Mouse (Mus musculus): ENCODE measurements at regions not wholly inside any gene's neighbourhood (a gene's known extent, or its start where the extent isn't known, plus 50 kb on each side); places are given as distances from the start of the nearest gene placed in this dataset.

GRCm38 (mm10) chr12:13094111-13094851 lies 152.6 kb upstream of the Mycn start:
- no peak for DNase-seq

GRCm38 (mm10) chr12:13085951-13086350 lies 144.2 kb upstream of the Mycn start:
- DNase-seq: no peak

GRCm38 (mm10) chr12:13085484-13085883 lies 143.8 kb upstream of the Mycn start:
- DNase-seq: no peak

- DNase-seq: peak in 1 of 2 experiments; percentile 10
Measured at GRCm38 (mm10) chr12:13083337-13084054, 141.8 kb upstream of the Mycn start.

- no peak for DNase-seq
Measured at GRCm38 (mm10) chr12:13080791-13081190, 139.1 kb upstream of the Mycn start.

GRCm38 (mm10) chr12:13079832-13080231 lies 138.1 kb upstream of the Mycn start:
- DNase-seq: no peak

- DNase-seq: no peak
Measured at GRCm38 (mm10) chr12:13077689-13078088, 136.0 kb upstream of the Mycn start.

GRCm38 (mm10) chr12:13076699-13077287 lies 135.1 kb upstream of the Mycn start:
- DNase-seq: no peak

GRCm38 (mm10) chr12:13073126-13073886 lies 131.6 kb upstream of the Mycn start:
- DNase-seq: no peak

GRCm38 (mm10) chr12:13067295-13067694 lies 125.6 kb upstream of the Mycn start:
- DNase-seq: no peak

- DNase-seq: no peak
Measured at GRCm38 (mm10) chr12:13066604-13067181, 125.0 kb upstream of the Mycn start.

- no peak for DNase-seq
Measured at GRCm38 (mm10) chr12:13059473-13059872, 117.8 kb upstream of the Mycn start.

GRCm38 (mm10) chr12:13056246-13056645 lies 114.5 kb upstream of the Mycn start:
- peak in 1 of 2 experiments; percentile 16 for DNase-seq

- DNase-seq: no peak
Measured at GRCm38 (mm10) chr12:13054611-13055010, 112.9 kb upstream of the Mycn start.

- DNase-seq: peak in 1 of 2 experiments; percentile 14
Measured at GRCm38 (mm10) chr12:13053746-13054145, 112.0 kb upstream of the Mycn start.

- DNase-seq: no peak
Measured at GRCm38 (mm10) chr12:13052845-13053623, 111.3 kb upstream of the Mycn start.

GRCm38 (mm10) chr12:13052164-13052563 lies 110.5 kb upstream of the Mycn start:
- DNase-seq: no peak

- DNase-seq: no peak
Measured at GRCm38 (mm10) chr12:13049659-13050058, 107.9 kb upstream of the Mycn start.

GRCm38 (mm10) chr12:13048168-13048727 lies 106.5 kb upstream of the Mycn start:
- DNase-seq: no peak

GRCm38 (mm10) chr12:13042934-13043333 lies 101.2 kb upstream of the Mycn start:
- no peak for DNase-seq

- peak; percentile 26 to 65 for DNase-seq
Measured at GRCm38 (mm10) chr12:13035108-13035741, 93.5 kb upstream of the Mycn start.
